Mouse (Mus musculus) lung, embryonic 16.5 days (tissue): ENCODE measurements at regions not wholly inside any gene's neighbourhood (a gene's known extent, or its start where the extent isn't known, plus 50 kb on each side); places are given as distances from the start of the nearest gene placed in this dataset.

ENCODE experiments used
- ATAC-seq: fragments of 200-750 bp; cut with Nextera tagmentation; 2 replicates; pipeline ENCODE4 v1.8.0; 2017; ENCODE audit warnings: low read depth, mild to moderate bottlenecking, moderate library complexity
- H3K27ac ChIP-seq: fragments of 300-500 bp; sonication (generic); 2 replicates; pipeline ENCODE4 v1.5.1; 2014; ENCODE audit warnings: mild to moderate bottlenecking, control low read depth, low read length
- H3K27me3 ChIP-seq: fragments of 300-500 bp; sonication (generic); 2 replicates; pipeline ENCODE4 v1.6.1; 2014; ENCODE audit warnings: low read depth, low read length, mixed read lengths; ENCODE audit not compliant: control insufficient read depth, insufficient read depth
- H3K36me3 ChIP-seq: fragments of 300-500 bp; sonication (generic); 2 replicates; pipeline ENCODE4 v1.6.1; 2014; ENCODE audit warnings: low read length; ENCODE audit not compliant: control insufficient read depth, insufficient read depth
- H3K4me1 ChIP-seq: fragments of 300-500 bp; sonication (generic); replicated peaks from 2 replicates; pipeline ENCODE4 v1.6.1; 2014; ENCODE audit warnings: low read length, mixed read lengths; ENCODE audit not compliant: control insufficient read depth, insufficient read depth
- H3K4me2 ChIP-seq: fragments of 300-500 bp; sonication (generic); 2 replicates; pipeline ENCODE4 v1.6.1; 2014; ENCODE audit warnings: low read depth, low read length, control low read depth
- H3K4me3 ChIP-seq: fragments of 300-500 bp; sonication (generic); 2 replicates; pipeline ENCODE4 v1.5.1; 2014; ENCODE audit warnings: mild to moderate bottlenecking, low read length, control low read depth
- H3K9ac ChIP-seq: fragments of 300-500 bp; sonication (generic); 2 replicates; pipeline ENCODE4 v1.6.1; 2014; ENCODE audit warnings: low read length, control low read depth
- H3K9me3 ChIP-seq: fragments of 300-500 bp; sonication (generic); 2 replicates; pipeline ENCODE4 v1.6.1; 2016; ENCODE audit warnings: low read length; ENCODE audit not compliant: control insufficient read depth
- WGBS: fragments of 180-500 bp; shearing (Covaris S2); extraction: QIAGEN DNeasy Blood & Tissue Kit; methylation state at CpG from one replicate; pipeline ENCODE4 v1.1.7; 2014; 5-methylcytosine and 5-hydroxymethylcytosine counted together

DNA sequence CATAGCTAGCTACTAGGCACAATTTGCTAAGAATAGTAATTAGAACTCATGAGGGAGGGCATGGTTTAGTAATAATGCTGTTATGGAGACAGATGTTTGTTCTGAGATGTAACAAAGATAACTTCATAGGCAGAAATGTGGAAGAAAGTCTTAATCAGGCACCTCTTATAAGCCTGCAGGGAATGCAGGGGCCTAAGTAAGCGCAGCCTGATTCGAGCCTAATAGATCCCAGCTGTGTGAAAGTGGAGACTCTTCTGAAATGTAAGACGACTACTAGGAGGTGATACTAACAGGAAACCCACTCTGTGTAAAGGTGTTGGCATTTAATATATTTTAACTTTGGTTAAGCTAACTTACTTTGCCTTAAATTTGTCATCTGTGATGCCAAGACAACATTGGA is 187.7 kb downstream of the Ankrd16 start:
- Histone ChIP-seq H3K4me2 (no peak overlapping the region), H3K4me3 (no peak overlapping the region), H3K27me3 (no peaks in the 10 kb centered on the region), H3K9ac (no peak overlapping the region), H3K36me3 (no peaks in the 10 kb centered on the region), H3K9me3 (no peaks in the 10 kb centered on the region), H3K27ac (no peak overlapping the region), H3K4me1 (no peaks in the 10 kb centered on the region)
- no peak for ATAC-seq
- 38% methylated on average over 3 of the region's 3 CpGs for WGBS

DNA sequence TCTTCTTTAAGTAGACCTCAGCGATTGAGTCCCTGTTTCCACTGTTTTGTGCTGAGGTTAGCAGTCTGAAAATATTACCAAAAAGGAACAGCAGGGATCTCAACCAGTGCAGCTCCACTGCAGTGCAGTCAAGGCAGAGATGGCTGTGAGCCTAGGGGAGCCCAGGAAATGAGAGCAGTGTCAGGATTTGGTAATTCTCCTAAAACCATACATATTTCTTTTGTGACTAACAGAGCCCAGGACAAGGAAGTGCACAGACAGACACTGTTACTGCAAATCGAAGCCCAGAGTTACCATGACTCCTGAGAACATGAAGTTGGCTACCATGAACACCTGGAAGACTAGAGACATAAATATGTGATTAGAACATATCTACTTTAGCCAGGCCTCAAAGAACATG is 189.3 kb downstream of the Ankrd16 start:
- WGBS: 66% methylated on average over 2 of the region's 2 CpGs

DNA sequence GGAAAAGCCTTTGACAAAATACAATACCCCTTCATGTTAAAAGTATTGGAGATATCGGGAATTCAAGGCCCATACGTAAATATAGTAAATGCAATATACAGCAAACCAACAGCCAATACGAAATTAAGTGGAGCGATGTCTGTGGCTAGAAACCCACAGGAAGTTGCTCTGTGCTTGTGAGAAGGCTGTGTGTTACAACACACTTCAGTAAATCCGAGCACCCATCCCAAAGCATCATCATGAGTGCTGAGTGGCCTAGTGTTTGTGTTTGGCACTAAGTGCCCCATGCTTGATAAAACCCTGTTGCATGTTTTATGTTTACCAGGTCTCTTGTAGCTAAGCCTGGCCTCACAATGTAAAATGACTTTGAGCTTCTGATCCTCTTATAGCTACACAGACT is 194.3 kb downstream of the Ankrd16 start:
- H3K9ac ChIP-seq: no peak overlapping the region
- ATAC-seq: no peak
- H3K4me2 ChIP-seq: no peak overlapping the region
- no peaks in the 10 kb centered on the region for H3K36me3 ChIP-seq
- H3K27me3 ChIP-seq: no peaks in the 10 kb centered on the region
- no peaks in the 10 kb centered on the region for H3K4me1 ChIP-seq
- H3K9me3 ChIP-seq: no peaks in the 10 kb centered on the region
- no peak overlapping the region for H3K4me3 ChIP-seq
- H3K27ac ChIP-seq: no peak overlapping the region
- WGBS: 84% methylated on average over 5 of the region's 5 CpGs

More for the DNA sequence above, 189.3 kb downstream of the Ankrd16 start:
- H3K27ac ChIP-seq: no peak overlapping the region
- H3K4me3 ChIP-seq: no peak overlapping the region
- H3K4me2 ChIP-seq: no peak overlapping the region
- H3K9me3 ChIP-seq: no peaks in the 10 kb centered on the region
- no peaks in the 10 kb centered on the region for H3K27me3 ChIP-seq
- H3K4me1 ChIP-seq: no peaks in the 10 kb centered on the region
- no peaks in the 10 kb centered on the region for H3K36me3 ChIP-seq
- H3K9ac ChIP-seq: no peak overlapping the region
- no peak for ATAC-seq

DNA sequence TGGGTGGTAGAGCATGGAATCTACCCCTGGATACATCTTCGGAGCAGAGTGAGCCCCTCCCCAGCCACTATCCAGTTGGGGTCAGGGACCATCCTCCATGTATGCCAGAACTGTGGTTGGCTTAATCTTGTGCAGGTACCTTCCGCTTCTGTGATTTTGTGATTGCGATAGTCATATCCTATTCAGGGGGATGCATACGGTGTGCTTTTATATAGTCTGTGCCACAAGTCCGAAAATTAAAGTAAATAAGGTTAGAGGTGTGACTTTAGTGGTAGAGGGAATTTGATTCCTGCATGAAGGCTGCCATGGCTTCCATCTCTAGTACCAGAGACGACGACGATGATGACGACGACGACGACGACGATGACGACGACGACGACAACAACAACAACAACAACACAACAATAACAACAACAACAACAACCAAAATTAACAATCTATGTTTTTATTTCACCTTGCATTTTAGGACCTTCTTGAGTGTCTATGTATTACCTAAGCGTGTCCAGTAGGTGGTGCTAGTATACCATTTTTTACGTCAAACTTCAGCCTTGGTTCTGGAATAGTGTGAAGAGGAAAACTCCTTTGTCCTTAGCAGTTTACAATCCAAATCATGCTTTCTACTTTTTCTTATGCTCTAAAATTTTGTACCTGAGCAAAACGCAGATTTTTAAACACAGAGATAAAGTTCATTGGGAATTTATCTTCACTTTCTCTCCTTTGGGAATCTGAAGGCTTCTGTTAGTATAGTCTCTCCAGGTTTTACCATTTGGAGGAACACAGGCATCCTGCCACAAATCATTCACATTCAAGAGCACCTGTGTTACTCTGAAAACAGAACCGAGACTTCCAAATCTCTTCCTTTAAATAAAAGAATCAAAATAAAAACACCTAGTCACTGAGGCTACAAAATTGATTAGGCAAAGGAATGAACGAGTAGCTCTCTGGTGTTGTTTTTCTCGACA is 224.5 kb downstream of the Ankrd16 start:
- WGBS: 31% methylated on average over 24 of the region's 24 CpGs
- Histone ChIP-seq H3K27ac (no peak overlapping the region), H3K4me3 (no peak overlapping the region), H3K9ac (no peak overlapping the region), H3K4me2 (no peak overlapping the region), H3K9me3 (no peaks in the 10 kb centered on the region), H3K27me3 (no peaks in the 10 kb centered on the region), H3K36me3 (no peaks in the 10 kb centered on the region), H3K4me1 (peaks cover 3% of the 10 kb centered on the region; the same call in 1 of the 2 replicates)
- ATAC-seq: peak; percentile 68; the same call in 1 of the 2 replicates

DNA sequence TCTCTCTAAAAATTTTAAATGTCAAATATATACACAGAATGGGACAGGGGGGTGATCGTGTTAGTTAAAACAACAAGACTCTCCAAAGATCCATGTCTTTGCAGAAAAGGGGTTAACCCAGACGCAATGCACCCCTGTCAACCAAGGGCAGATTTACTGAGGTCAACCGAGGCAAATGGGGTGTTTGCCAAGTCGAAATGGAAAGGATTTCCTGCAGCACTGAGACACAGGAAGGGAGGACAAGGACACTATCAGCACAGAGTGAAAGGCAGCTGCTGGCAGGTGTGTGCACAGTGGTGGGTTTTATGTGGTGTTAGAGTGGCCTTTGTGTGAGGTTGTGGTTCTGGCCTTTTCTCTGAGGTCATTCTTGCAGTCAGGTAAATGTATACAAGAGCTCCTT is 226.7 kb downstream of the Ankrd16 start:
- WGBS: 13% methylated on average over 4 of the region's 4 CpGs
- H3K9me3 ChIP-seq: no peaks in the 10 kb centered on the region
- peak; percentile 36 for ATAC-seq

DNA sequence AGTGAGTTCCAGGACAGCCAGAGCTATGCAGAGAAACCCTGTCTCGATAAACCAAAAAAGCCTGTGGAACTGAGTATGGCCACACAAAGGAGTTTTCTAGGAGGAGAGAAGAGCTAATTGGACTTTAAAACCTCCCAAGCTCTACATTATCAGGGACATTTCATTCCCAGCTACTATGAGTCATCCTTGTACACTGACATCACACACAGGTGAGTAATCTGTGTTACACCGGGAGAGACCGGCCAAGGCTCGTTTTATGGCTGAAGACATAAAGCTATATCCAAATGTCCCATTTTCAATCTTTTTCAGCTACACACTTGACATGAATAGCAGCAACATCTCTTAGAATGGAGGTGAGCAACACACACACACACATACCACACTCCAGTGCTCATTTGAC is 229.5 kb downstream of the Ankrd16 start:
- no peaks in the 10 kb centered on the region for H3K36me3 ChIP-seq
- H3K9me3 ChIP-seq: no peaks in the 10 kb centered on the region
- 91% methylated on average over 4 of the region's 4 CpGs for WGBS
- no peak for ATAC-seq
- H3K9ac ChIP-seq: no peak overlapping the region
- no peak overlapping the region for H3K4me2 ChIP-seq
- H3K27me3 ChIP-seq: no peaks in the 10 kb centered on the region
- H3K4me3 ChIP-seq: no peak overlapping the region
- H3K4me1 ChIP-seq: peaks cover 11% of the 10 kb centered on the region
- H3K27ac ChIP-seq: no peak overlapping the region

More for the DNA sequence above, 226.7 kb downstream of the Ankrd16 start:
- H3K36me3 ChIP-seq: no peaks in the 10 kb centered on the region
- H3K9ac ChIP-seq: no peak overlapping the region
- H3K4me1 ChIP-seq: peaks cover 3% of the 10 kb centered on the region; the same call in 1 of the 2 replicates
- no peaks in the 10 kb centered on the region for H3K27me3 ChIP-seq
- H3K4me2 ChIP-seq: no peak overlapping the region
- H3K27ac ChIP-seq: no peak overlapping the region
- H3K4me3 ChIP-seq: no peak overlapping the region

DNA sequence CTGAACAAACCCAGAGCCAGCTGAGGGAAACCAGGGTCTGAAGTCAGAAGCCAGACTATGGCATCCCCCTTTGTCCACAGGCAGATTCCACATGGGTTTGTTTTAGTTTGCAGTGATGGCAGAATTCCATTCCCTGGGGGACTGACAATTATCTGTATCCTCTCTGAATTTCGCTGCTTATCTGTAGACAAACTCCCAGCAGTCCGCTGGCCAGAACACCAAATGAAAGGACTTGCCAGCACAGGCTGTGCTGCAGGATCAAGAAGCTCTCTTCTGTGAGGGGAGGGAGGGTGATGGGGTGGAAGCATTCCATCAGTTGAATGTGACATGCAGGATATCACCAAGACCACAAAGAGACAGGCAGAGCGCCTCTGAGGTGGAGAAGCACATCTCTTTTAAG is 233.8 kb downstream of the Ankrd16 start:
- Histone ChIP-seq H3K27ac (no peak overlapping the region; the same call in 1 of the 2 replicates), H3K27me3 (no peaks in the 10 kb centered on the region), H3K9ac (no peak overlapping the region), H3K4me1 (peaks cover 8% of the 10 kb centered on the region), H3K4me3 (no peak overlapping the region), H3K9me3 (no peaks in the 10 kb centered on the region), H3K4me2 (no peak overlapping the region), H3K36me3 (no peaks in the 10 kb centered on the region)
- 26% methylated on average over 3 of the region's 3 CpGs for WGBS
- ATAC-seq: peak; percentile 68; the same call in 1 of the 2 replicates

DNA sequence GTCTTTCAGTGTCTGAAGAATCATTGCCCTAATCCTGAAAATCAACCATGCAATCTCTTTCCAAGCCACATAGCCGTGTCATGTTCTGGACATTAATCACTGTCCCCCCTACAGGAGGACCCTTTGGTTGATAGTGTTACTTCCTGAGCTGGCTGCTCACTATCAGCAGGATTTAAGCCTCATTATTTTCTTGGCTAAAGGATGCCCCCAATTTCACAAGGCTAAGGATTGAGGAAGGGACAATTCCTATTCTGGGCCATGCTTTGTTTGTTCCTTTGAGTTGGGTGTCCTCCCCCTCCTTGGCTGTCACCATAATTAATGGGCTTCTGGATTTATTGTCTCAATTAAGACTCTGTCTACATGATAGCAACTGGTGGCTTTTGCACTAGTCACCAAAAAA is 241.9 kb downstream of the Ankrd16 start:
- no peaks in the 10 kb centered on the region for H3K27me3 ChIP-seq
- H3K4me2 ChIP-seq: no peak overlapping the region
- H3K9me3 ChIP-seq: no peaks in the 10 kb centered on the region
- ATAC-seq: peak; percentile 26
- no peak overlapping the region for H3K4me3 ChIP-seq
- H3K4me1 ChIP-seq: peaks cover 15% of the 10 kb centered on the region
- 45% methylated on average over 1 of the region's 1 CpGs for WGBS
- H3K9ac ChIP-seq: no peak overlapping the region
- no peaks in the 10 kb centered on the region for H3K36me3 ChIP-seq
- H3K27ac ChIP-seq: no peak overlapping the region

DNA sequence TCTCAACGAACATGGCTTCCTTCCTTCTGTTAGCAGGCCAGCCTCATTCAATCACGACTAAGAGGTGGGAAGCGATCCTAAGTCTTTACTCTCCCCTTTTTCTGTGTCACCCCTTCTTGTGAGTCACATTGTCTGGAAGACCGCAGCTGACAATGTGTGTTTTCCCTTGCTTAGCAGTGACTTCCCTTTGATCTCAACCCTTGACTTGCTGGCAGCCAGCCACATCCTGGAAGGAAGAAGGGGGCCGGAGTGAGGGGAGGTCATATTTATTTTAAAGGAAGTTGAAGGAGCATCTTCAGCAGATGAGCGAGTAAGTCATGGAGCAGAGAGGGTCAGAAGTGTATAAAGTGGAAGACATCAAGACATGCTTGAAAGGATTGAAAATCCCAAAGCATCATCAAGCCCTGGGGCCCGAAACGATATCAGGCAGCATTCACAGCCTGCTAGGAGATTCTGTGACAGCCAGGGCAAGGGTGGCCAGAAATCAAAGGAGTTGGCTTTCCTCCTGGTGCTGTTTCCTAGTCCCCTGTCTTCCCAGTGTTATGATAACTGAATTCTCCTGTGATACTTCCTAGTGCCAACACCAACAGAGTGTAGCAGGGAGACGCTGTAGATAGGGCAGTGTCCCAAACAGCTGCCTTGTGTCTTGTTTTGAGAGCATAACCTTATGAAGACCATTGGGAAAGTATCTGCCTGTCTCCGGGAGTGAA is 245.9 kb downstream of the Ankrd16 start:
- ATAC-seq: peak; percentile 90
- Histone ChIP-seq H3K9ac (no peak overlapping the region), H3K4me3 (no peak overlapping the region), H3K4me1 (peaks cover 15% of the 10 kb centered on the region), H3K27ac (peak overlapping the region; percentile 53), H3K9me3 (no peaks in the 10 kb centered on the region), H3K27me3 (no peaks in the 10 kb centered on the region), H3K36me3 (no peaks in the 10 kb centered on the region), H3K4me2 (no peak overlapping the region)
- WGBS: 19% methylated on average over 10 of the region's 10 CpGs
